Mouse (Mus musculus) thymus, adult 2 months (tissue): ENCODE data around the gene Pop5.

Experiments used
- CTCF ChIP-seq: fragments of 200-500 bp; IDR thresholded peaks from 2 replicates; pipeline ENCODE4 v1.5.1; 2012; ENCODE audit warnings: mild to moderate bottlenecking, control low read depth, low read length, moderate library complexity, borderline replicate concordance; ENCODE audit not compliant: control insufficient read depth, poor library complexity, insufficient read depth; ENCODE audit errors: extremely low read depth
- POLR2A ChIP-seq: fragments of 200-500 bp; IDR thresholded peaks from 2 replicates; pipeline ENCODE4 v1.6.1; 2012; ENCODE audit warnings: mild to moderate bottlenecking, low read length, control low read depth, moderate library complexity; ENCODE audit not compliant: control insufficient read depth, poor library complexity, insufficient read depth; ENCODE audit errors: extremely low read depth

DNA sequence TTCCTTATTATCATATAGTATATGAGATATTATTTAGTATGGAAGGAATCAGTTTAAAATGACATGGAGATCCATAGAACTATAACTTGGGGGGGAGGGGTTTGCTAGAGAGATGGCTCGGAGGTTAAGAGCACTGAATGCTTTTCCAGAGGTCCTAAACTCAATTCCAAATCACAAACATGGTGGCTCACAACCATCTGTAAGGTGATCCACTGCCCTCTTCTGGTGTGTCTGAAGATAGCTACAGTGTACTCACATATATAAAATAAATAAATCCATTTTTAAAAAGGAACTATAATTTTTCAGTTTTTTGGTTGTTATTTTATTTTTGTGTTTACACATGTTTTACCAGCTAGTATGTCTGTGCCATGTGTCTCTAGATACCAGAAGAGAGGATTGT lies 38.7 kb downstream of the Pop5 start:
- TF ChIP-seq POLR2A (no peak), CTCF (no peak)
